Mouse (Mus musculus) splenic B cell, adult 2 months (primary cell): ENCODE measurements around the gene Plaur.

Experiments used
- DNase-seq: peaks from one replicate; pipeline ENCODE4 v3.0.0-alpha.2; 2011; ENCODE audit warnings: low read depth, low spot score
- H3K27me3 ChIP-seq: 2 replicates; pipeline ENCODE4 v1.6.1; 2012; ENCODE audit warnings: mild to moderate bottlenecking, low read length, moderate library complexity, mixed read lengths; ENCODE audit not compliant: control insufficient read depth, poor library complexity, insufficient read depth, severe bottlenecking
- H3K36me3 ChIP-seq: 2 replicates; pipeline ENCODE4 v1.6.1; 2012; ENCODE audit warnings: mild to moderate bottlenecking, low read length, moderate library complexity, mixed read lengths; ENCODE audit not compliant: control insufficient read depth, poor library complexity, insufficient read depth, severe bottlenecking

Gene Plaur

DNA sequence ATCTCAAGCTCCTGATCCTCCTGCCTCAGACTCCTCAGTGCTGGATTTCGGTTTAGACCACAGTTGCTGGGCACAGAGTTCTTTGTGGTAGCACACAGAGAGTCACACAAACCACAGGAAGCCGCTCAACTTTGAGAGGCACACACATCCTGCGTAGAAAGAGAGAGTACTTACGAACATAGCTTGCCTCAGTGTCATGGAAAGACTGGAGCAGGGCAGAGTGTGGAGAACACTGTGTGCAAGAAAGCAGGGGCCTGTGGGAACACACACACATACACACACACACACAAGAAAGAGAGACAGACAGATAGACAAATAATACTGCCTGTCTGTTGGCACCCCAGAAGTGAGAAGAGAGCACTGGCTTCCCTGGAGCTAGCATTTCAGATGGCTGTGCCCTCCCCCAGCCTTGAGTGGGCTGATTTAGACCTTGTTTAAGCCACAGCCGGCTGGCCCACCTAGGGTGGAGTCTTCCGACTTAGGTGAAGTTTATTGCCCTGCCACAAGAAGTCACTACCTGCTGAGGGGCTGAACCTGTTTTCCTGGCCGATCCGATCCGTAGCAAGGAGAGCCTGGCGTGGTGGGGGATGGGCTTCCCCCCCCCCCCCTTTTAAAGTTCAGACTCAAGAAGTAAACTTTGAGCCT is 4.4 kb upstream of the Plaur start:
- Histone ChIP-seq H3K27me3 (no peaks in the 10 kb centered on the region), H3K36me3 (no peaks in the 10 kb centered on the region)
- DNase-seq = peak; percentile 92

DNA sequence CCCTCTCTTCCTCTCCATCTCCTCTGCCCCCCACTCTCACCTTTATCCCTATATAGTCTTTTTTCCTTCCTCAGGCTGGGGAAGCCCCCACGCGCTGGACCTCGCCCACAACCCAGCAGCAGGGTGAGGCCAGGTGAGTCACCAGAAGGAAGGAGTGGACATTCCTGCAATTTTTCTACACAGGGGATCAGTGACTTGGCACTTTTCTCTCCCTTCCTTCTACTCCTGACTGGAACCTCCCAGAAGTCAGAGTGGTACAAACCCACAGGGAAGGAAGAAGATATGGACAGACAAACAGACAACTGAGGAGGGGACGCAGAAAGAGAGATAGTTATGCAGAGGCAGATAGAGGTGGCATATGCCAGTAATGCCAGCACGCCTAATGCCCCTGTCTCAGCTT is 2.8 kb upstream of the Plaur start:
- Histone ChIP-seq H3K36me3 (no peaks in the 10 kb centered on the region), H3K27me3 (no peaks in the 10 kb centered on the region)
- no peak for DNase-seq

DNA sequence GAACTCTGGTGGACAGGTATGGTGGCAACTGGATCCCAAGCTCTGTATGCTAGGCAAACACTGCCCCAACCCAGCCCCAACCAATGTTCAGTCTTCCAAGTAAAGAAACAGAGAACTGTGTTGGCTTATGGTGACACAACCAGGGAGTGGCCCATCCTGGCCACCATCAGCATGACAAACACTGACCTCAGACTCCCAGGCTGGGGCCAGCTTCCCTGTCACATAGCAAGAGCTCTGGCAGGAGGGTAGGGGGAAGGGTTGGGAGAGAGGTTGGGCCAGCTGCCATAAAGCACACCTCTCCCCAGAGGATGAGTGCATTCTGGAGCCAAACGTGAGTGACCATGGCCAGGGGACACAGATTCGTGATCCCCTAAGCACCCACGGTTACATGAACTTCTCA is 2.4 kb upstream of the Plaur start:
- Histone ChIP-seq H3K36me3 (no peaks in the 10 kb centered on the region), H3K27me3 (no peaks in the 10 kb centered on the region)
- DNase-seq = no peak

DNA sequence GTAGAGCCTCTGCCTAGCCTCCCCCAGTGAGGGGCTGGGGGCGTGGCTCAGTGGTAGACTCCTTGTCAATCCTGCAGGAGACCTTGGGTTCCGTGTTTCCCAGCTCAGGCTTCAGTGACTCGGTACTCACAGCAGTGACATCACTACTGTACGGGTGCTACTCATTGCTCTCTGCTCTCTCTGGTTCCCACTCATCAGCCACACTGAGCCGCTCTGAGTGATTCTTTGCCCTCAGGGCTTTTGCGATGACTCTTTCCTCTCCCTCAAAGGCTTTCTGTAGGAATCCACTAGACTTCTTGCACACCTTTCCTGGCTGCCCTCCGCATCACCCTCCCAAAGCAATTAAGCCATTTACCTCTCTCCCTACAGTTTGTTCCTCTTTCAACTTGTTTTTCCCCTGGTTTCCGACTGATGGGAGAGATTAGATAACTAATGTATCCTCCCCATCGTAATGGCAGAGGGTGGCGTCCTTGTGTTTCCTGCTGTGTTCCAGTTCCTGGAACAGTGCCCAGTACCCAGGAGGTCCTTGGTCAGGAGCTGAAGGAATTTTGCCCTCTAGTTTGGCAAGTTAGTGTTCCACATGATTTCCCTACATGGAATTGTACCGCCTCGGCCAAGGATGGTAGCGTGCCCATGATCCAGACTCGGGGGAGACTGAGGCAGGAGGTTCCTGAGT is 770 bp upstream of the Plaur start:
- no peak for DNase-seq
- Histone ChIP-seq H3K36me3 (peaks cover 5% of the 10 kb centered on the region; the same call in 1 of the 2 replicates), H3K27me3 (no peaks in the 10 kb centered on the region)

DNA sequence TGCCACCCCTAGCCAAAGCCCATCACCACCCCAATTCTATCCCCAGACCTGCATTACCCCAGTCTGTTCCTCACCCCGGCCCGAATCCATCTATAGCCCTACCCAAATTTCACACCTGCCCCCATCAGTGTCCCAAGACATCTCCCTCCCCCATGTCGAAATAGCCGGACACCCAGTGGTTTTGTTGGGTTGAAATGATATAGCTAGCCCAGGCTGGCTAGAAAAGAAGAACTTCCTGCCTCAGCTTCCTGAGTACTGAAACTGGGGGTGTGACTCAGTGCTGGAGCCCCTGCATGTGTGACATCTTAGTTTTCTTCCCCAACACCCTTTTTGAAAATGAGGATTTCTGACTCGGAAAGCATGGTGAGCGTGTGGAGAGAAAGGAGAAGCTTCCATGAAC is 4.6 kb downstream of the Plaur start:
- Histone ChIP-seq H3K36me3 (peaks cover 18% of the 10 kb centered on the region), H3K27me3 (no peaks in the 10 kb centered on the region)
- DNase-seq = no peak

DNA sequence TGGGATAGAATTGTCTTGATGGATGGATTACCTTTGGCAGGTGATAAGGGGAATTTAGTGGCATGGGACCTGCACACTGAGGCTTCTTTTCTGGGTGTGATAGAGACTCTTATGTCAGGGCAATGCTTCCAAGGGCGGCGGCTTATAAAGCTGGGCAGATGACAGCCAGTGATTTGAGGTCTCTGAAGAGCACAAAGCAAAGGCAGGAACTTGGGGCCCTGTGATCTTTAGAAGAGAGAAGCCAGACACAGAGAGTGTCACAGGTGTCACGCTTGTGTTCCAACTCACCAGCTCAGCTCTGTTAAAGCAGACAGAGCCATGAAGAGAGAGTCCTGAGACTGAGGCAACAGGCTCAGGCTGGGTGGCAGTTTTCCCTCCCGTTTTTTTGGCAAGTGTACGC is 5.6 kb downstream of the Plaur start:
- DNase-seq = no peak
- H3K27me3 ChIP-seq = no peaks in the 10 kb centered on the region
- H3K36me3 ChIP-seq = peaks cover 24% of the 10 kb centered on the region

DNA sequence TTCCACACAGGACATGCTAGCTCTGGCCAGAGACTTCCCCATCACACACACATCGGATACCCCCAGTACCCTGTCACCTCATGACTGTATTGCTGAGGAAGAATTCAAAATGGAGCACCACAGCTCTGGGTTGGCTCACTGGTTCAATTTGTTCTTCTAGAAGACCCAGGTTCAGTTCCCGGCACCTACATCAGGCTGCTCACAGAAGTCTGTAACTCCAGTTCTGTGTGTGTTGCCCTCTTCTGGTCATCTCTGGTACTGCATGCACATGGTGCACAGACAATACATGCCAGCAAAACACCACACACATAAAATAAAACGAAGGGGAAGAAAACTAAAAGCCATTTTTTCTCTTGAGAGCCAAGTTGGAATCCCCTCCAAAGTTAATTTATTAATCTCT is 6.8 kb downstream of the Plaur start:
- peak; percentile 74 for DNase-seq
- peaks cover 24% of the 10 kb centered on the region for H3K36me3 ChIP-seq
- no peaks in the 10 kb centered on the region for H3K27me3 ChIP-seq

DNA sequence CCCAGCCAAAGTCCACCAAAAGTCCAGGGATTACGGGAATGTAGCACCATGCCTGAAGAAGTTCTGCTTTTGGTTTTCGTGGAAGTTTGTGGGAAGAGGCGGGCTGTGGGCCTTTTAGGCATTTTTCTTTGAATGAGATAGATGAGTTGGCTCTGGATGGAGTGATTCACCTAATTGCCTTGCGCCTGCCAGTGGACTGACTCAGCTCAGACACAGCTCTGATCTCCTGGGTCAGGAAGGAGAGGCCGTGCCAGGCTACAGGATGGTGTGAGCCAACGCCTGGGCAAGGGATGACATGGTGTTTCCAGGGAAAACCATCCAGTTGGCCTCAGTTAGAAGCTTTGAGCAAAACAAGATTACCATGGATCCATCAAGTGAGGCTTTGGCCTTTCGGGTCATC is 8.1 kb downstream of the Plaur start:
- Histone ChIP-seq H3K27me3 (no peaks in the 10 kb centered on the region), H3K36me3 (peaks cover 34% of the 10 kb centered on the region)
- DNase-seq = no peak

DNA sequence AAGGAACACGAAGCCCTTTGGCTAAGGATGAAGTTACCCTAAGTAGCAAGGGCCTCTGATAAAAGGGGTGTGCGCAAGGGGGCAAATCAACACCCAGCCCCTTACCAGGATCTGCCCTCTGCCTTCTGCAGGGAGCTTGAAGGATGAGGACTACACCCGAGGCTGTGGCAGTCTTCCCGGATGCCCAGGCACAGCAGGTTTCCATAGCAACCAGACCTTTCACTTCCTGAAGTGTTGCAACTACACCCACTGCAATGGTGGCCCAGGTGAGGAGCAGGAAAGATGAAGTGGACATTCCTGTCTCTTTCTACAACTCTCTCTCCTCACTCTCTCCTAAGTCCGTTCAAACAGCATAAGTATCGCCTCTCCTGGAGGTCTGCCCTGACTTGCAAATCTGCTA is 10.2 kb downstream of the Plaur start:
- DNase-seq = no peak
- Histone ChIP-seq H3K27me3 (no peaks in the 10 kb centered on the region), H3K36me3 (peaks cover 29% of the 10 kb centered on the region)

DNA sequence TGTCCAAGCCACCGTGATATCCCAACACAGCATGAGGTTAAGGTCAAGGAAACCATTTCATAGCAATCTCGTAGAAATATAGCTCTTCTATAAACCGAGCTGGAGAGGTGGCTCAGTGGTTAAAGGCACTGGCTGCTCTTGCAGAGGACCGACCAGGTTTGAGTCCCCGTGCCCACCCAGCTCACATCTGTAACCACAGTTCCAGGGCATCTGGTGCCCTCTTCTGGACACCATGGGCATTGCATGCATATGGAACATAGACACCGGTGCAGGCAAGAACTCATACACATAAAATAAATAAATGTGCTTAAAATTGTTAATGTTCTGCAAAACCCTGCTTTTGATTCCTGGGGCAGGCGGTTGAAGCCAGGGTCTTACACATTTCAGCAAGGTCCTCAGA is 10.7 kb downstream of the Plaur start:
- peak; percentile 75 for DNase-seq
- no peaks in the 10 kb centered on the region for H3K27me3 ChIP-seq

DNA sequence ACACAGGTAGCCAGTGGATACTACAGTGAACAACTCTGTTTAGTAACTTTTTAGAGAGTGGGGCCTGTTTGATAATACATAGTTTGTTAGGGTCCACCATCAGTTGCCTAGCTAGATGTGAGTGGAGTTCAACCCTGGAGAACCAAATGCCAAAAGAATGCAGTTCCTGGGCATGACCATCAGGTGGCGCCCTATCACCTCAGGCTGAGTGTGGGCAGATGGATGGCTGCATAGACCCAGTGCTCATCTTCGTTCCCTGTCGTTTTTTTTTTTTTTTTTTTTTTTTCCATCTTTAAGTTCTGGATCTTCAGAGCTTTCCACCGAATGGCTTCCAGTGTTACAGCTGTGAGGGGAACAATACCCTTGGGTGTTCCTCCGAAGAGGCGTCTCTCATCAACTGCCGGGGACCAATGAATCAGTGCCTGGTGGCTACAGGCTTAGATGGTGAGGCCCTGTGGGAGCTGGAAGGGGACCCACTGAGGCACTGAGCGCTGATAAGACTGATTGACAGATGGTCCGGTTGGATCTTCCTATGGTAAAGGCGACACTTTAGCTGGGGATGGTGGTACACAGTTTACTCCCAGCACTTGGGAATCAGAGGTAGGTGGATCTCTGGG is 11.7 kb downstream of the Plaur start:
- Histone ChIP-seq H3K36me3 (peaks cover 21% of the 10 kb centered on the region), H3K27me3 (no peaks in the 10 kb centered on the region)
- DNase-seq = peak; percentile 84

More for the DNA sequence above, 10.7 kb downstream of the Plaur start:
- H3K36me3 ChIP-seq = peaks cover 27% of the 10 kb centered on the region

DNA sequence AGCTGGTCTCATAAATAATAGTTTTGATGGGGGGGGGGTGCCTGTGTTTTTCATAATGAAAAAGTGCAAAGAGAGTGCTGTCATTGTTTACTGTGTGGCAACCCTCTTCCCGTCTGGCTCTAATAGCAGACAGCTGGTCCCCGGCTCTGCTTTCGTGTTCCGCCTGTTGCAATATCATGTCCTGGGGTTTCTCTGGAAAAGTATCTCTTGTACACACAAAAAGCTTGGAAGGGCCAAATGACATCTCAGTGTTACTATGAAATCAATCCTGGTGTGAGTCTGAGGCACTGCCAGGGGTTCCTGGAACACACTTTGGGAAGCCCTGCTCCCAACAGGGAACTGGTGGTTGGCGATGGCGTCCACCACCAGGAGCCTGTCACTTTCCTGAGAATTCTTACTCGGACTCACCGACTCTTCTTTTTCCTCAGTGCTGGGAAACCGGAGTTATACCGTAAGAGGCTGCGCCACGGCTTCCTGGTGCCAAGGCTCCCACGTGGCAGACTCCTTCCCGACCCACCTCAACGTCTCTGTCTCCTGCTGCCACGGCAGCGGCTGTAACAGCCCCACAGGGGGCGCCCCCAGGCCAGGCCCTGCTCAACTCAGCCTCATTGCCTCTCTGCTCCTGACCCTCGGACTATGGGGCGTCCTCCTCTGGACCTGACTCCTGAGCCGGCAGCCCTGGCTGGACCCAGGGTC is 12.7 kb downstream of the Plaur start:
- Histone ChIP-seq H3K27me3 (no peaks in the 10 kb centered on the region), H3K36me3 (peaks cover 19% of the 10 kb centered on the region)
- DNase-seq = no peak

DNA sequence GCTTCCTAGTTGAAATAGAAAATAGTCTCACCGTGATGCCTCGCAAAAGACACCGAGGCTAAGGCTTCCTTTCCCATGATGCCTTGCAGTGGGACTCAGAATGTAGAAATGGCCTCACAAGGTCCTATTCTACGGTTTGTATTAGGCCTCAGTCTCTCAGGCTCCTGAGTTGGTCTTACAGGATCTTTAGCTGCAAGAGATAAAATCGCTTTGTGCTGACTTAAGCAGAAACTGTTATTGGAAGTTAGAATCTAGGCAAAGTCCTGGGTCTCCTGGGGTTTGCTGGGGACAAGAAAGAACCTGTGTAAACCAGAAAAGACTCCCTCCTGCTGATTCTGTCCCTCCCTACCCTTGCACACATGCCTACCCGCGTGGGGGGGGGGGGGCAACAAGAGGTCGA is 14.1 kb downstream of the Plaur start:
- Histone ChIP-seq H3K36me3 (peaks cover 19% of the 10 kb centered on the region), H3K27me3 (no peaks in the 10 kb centered on the region)
- DNase-seq = no peak

DNA sequence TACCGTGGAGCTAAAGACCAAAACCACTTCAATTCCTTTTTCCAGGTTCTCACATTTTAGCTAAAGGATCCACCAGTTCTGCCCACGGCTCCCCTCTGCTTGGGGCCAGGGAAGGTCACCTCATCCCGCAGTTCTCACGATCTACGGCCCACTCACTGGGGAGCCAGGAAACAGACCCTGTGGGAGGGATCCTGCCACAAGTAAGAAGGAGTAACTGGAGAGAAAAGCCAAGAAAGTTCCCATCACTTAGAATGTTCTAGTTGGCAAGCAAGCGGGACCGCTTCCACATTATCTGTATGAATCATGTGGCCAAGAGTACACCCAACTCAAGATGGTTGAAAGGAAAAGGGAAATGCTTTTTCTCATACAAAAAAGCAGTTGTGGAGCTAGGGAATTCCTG is 14.6 kb downstream of the Plaur start:
- Histone ChIP-seq H3K27me3 (no peaks in the 10 kb centered on the region), H3K36me3 (peaks cover 19% of the 10 kb centered on the region)
- DNase-seq = no peak

DNA sequence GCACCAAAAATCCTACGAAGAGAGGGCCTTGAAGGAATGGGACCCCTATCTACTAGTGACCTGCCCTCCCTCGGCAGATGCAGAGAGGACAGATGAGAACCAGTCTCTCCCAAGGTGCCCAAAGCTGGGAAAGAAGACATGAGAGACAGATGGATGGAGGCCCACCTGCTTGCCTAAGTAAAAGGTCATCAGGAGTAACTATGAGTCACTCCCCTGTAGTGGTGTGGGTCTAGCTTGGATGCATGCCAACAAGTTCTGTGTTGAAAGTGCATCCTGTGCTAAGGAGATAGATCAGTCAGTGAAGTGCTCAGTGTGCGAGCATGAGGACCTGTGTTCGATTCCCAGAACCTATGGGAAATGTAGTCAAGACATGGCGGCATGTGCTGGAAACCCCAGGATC is 16.6 kb downstream of the Plaur start:
- Histone ChIP-seq H3K27me3 (no peaks in the 10 kb centered on the region), H3K36me3 (peaks cover 13% of the 10 kb centered on the region)
- no peak for DNase-seq
